Mouse (Mus musculus) thymus, postnatal 10 days (tissue): Measurements from ENCODE around the gene Cys1.
A peak's percentile ranks its signal among the peaks of the same experiment; 100 is the strongest.
"Not testable (repeated sequence)": the region's sequence is repeated elsewhere in the genome, so short reads cannot be mapped to it uniquely, and the experiment has no call there.

ENCODE experiments used
- DNase-seq, 2 experiments: peaks; one replicate each; pipeline ENCODE4 v3.0.0; 2021; ENCODE audit warnings: low spot score in 2 of 2

Cys1 gene

DNA sequence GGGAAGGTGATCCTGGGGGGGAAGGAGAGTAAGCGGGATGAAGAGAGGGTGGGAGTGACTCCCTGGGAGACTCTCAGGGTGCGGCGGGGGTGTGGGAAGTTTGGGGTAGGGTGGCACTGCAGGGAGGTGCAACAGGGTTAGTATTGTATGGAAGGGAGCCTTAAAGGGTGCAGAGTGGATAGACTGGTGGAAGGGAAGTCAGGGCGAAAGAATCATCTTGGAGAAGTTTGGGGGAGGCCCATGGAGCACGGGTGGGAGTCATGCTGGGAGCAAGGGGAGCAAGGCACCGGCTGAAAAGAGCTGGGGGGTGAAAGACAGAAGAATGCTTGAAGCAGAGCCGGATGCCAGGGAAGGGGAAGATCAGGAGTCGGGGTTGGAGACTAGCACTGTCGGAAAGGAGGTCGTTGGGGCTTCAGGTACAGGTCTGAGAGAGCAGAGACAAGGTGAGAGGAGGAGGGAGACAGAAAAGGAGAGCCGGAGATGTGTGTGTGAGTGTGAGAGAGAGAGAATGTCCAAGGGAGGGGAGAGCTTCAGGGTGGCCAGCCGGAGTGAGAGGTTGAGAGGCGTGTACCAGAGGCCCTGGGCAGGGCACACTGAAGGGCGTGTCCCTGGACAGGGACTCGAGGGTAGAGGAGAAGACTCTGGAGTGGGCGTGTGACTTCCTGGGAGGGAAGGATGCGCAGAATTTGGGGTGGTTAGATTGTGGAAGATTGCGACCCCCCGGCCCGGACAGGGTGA is at the start of gene Cys1:
TSS of gene Cys1 (minus strand) at position 528 of the 738 bp plus-strand sequence.
- no peak for DNase-seq

DNA sequence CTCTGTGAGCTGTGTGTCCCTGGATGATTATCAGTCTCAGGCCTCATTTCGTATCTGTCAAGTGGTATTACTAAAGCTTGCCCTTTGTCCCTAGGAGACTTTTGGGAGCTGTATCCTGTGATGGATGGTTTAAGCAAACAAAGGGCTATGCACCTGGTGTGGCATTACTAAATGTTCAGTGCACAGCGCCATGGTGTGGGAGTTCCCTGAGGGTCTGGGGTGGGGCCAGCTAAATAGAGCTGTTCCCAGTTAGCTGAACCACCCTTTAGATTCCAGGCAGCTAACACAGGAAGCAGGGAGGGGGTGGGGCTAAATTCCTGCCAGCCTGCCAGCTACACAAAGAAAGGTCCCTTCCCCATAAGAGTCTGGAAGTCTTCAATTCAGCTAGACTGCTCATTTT is 42.8 kb upstream of the Cys1 start:
- no peak for DNase-seq

DNA sequence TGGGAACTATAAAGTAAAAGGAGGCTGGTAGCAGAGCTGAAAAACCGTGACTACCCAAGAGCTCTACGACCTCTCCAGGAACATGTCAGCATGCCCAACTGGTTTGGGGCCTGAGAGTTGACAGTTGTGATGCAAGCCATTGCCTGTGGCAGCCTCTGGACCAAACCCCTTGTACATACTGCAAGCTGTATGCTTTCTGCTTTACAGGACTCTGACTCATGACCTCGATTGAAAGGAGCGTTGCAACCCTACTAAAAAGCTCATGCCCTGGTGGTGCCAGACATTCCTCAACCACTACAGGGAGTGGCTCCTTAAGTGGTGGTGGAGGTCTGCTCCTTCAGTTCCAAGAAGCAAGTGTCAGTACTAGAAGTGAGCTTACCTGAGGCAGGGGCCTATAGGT is 42.2 kb upstream of the Cys1 start:
- DNase-seq = no peak

DNA sequence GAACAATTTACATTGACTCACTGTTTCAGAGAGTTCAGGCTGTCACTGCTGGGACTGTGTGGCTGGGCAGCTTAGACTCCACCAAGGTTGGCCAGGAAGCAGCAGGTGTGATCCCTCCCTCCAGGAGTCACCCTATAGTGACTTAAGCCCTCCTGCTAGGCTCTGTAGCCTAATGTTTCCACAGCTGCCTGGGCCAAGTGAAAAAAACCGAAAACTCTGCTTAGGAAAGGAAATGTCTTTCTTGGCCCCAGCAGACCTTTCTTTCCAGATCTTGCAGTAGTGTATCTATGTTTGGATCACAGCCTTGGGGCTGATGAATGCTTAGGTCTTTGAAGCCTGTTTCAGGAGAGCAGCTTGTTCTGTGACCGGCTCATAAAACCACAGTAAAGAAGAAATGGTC is 41.8 kb upstream of the Cys1 start:
- no peak for DNase-seq

DNA sequence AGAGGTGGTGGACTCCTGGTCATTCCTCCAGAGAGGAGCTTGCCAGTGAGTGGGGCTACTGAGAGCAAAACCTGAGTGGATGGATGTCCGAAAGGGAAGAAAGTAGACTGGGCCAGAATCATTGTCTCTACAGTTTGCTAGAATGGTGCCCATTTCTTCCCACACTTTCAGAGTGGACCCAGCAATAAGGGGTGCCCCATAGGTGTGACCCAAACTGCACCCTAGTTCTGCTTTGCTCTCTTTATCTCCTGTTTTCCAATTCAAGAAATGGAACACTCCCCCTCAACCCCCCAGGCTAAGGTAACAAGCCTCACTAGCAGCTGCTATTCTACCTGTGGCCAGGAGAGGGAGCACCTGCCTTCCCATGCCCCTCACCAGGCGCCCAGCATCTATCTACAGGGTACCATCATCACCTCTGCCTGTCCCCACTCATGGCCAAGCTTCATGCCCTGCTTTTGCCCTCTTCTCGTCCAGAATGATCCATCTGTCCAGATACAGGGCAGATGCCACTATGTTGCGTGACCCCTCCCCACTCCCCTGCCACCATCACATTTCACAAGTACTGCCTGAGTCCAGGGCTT is 35.2 kb upstream of the Cys1 start:
- peak in 1 of 2 experiments; percentile 39 for DNase-seq

DNA sequence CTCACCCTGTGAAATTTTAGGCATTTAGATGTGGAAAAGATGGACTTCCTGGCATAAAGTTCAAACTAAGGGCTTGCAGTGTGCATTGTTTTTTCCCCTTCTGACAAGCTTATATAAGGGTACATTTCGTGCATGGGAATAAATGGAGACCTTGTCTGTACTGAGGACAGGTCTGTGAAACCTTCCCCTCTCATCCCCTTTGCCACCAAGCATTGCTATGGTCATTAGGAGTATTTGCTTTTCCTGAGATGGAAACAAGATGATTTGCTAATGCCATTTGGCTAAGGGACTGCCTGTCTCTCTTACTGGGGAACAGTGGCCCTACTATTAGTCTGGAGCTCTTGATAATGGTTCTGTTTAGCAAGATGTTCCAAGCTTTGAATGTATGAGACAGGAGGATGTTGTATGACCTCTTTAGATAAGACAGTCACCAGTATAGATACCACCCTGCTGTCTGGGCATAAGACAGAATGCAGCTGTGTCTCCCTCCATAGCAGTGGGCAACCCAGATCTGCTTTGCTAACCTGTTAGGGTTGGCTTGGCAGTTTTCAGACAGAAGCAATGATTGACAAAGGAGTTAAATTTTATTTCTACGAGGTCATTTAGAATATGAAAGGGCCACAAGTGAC is 33.8 kb upstream of the Cys1 start:
- DNase-seq = no peak

DNA sequence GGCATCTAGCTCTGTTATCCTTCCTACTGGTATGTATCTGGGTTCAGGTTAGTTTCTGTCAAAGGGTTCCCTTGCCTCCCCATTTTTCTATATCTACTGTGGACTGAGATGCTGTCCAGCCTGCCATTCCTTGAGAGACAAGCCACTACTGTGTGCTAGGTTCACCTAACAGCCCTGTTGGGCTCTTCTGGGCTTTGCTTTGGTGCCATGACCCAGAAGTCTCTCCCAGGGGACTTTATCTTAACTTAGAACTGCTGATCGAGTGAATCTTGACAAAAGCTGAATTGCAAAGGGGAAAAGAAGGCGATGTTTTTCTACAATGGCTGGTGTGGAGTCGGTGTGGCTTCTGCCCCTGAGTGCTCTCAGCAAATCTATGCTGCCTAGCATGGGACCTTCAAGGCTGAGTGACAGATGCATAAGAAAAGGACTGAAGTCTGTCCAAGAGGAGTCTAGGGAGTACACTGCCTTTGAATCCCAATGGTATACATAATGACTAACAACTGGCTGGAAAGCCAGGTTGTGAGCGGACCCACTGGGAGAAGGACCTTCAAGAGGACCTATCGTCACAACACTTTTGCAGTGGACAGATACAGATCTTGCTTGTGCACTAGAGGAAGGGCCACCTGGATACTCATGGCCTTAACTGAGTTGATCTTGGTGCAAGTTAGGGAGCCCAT is 33.1 kb upstream of the Cys1 start:
- DNase-seq = no peak

DNA sequence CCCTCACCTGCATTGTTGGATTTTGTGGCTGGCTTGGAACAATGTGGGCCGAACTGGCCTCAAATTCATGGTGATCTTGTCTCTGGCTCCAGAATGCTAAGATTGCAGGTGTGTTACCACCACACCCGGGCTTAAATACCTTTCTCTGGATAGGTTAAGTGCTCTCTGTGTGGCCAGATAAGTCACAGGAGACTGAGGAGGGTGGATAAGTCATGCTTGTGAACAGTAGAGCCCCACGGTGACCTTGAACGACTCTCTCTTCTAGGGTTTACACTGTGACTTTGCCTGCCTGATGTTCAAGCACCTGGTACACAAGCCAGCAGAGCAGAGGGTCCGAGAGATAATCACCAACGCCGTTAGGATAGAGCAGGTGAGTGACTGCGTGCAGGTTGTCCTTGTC is 30.8 kb upstream of the Cys1 start:
- DNase-seq = no peak

DNA sequence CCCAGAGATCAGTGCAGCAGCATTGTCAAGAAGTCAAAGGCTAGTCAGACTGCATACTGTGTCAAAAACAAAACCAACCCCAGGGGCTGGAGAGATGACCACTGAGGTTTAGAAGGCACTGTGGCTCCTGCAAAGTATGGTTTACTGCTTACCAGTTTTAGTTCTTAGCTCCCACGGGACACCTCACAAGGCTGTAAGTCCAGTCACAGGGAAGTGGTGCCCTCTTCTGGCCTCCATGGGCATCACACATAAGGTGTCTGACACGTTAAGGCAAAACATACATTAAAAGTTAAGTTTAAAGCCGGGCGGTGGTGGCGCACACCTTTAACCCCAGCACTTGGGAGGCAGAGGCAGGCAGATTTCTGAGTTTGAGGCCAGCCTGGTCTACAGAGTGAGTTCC is 29.1 kb upstream of the Cys1 start:
- DNase-seq = no peak

DNA sequence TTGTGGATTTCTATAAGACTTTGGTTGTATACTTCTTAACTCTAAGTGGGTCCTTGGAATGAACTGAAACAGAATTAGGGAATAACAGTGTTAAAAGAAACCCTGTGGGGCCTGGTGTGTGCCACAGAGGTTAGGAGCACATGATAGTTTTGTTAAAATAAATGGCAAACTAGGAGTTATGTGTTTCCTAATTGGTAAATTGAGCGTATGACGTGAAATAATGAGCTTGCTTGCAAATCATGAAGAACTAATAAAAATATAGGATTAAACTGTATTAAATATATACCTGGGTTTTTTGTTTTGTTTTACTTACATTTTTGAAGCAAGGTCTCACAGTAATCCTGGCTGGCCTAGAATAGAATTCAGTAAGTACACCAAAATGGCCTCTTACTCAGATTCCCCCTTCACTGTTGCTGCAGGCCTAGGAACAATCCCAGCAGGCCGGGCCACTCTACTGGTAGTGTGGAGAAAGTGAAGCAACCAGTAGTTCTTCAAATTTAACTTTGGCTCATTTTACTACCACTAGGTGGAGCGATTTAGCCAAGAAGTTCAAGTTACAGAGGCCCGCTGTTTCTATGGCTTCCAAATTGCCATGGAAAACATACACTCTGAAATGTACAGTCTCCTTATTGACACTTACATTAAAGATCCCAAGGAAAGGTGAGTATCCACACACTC is 28.4 kb upstream of the Cys1 start:
- peak; percentile 27 to 68 for DNase-seq

DNA sequence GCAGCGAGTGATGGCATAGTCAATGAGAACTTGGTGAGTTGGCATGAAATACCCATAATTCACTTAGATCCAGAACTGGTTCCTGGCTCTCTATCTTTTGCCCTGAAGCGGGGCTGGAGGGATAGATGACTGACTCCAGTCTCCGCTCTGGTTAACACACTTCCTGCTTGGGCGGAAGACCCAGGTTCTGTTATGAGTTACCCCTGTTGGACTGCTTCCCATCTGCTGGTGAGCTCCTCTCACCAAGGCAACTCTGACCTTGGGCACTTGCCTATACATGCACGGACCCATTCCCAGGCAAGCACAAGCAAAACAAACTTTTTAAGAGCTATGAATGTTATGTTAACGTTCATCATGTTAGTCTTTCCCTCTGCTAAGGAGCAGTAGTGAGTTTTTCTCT is 27.8 kb upstream of the Cys1 start:
- DNase-seq = peak in 1 of 2 experiments; percentile 25

DNA sequence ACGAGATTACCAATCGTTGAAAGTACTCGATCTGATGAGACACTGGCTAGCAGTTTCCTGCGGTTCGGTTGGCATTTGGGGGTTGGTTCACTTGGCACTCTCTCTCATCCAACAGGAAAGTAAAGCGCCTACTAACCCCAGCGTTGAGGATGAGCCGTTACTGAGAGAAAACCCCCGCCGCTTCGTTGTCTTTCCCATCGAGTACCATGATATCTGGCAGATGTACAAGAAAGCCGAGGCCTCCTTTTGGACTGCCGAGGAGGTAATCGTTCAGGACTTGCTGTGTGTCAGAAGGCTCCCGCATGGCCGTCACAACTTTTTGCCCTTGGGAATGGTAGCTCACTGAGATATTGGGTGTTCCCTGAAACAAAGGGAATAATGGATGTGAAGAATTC is 27.2 kb upstream of the Cys1 start:
- peak in 1 of 2 experiments; percentile 20 for DNase-seq

DNA sequence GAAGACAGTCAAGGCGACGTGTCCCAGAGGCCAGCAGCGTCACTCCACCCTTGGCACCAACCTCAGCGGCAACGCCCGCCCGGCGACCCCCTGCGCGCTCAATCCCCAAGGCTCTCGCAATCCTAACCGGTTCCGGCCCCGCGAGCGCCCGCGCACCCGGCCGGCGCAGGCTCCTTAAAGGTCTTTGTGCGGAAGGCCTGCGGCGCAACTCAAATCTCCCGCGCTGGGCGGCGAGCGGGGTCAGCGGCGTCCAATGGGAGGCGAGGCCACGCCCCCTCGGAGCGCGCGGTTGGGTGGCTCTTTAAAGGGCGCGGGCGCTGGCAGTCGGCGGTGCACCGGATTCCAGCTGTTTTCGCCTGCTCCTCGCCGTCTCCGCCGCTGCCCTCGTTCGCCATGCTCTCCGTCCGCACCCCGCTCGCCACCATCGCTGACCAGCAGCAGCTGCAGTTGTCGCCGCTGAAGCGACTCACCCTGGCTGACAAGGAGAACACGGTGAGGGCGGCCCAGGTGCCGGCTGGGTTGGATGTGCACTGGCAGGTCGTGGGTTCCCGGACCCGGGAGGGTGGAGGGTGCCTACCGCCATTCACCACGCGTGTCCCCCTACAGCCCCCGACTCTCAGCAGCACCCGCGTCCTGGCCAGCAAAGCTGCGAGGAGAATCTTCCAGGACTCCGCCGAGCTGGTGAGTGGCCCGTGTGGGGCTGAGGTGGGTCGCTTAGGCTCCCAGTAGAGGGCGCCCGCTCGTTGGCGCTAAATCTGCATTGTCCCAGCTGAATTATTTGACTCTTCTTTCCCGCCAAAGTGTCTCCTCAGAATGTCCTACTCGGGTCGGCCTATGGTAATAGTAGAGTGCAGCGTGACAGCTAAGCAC is 26.6 kb upstream of the Cys1 start, which contains the start of gene Rrm2:
TSS of gene Rrm2 (plus strand) at position 288 of the 870 bp plus-strand sequence.
- peak; percentile 93 to 98 for DNase-seq

DNA sequence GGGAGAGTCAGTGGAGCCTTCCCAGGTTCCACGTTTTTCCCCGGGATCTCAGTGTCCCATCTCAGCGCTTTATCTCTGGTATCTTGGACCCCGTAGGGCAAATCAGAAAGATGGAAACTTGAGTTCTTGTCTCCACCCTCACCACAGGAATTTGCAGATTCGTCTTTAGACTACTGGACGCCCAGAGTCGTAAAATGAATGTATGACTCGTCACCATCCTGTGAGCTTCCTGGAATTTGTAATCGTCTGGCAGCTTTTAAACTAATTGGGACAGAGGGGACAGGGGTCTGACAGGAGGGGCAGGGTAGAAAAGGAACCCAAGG is 25.8 kb upstream of the Cys1 start:
- no peak for DNase-seq

DNA sequence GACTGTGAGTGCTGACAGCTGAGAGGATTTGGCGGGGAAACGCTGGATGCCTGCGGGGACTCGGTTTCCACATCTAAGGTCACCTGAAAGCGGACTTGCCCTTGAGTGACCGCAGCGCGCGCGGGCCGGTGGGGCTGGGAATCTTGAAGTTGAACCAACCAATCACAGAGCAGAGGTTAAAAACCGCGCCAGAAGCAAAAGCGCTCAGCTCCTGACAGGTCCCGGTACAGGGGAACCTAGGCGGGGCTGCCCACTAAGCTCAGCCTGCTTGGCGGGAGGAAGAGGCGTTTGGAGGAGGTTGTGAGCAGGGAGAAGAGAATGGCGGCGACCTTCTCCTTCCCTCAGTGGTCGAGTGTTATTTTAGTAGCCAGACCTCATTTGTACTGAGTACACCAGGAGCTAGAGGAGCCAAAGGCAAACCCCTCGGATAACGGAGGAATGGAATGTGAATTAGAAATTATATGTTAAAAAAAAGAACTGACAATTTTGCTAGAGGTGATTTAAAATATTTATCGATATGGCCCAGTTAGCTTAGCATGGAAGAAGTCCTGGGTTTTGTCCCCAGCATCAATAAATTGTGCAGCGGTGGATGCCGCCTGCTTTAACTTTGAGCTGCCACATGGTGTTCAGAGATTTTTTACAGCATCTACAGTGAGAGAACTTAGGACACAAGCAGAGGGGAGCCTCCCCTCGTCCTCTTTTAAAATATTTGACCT is 25.3 kb upstream of the Cys1 start:
- DNase-seq = peak; percentile 59 to 70

DNA sequence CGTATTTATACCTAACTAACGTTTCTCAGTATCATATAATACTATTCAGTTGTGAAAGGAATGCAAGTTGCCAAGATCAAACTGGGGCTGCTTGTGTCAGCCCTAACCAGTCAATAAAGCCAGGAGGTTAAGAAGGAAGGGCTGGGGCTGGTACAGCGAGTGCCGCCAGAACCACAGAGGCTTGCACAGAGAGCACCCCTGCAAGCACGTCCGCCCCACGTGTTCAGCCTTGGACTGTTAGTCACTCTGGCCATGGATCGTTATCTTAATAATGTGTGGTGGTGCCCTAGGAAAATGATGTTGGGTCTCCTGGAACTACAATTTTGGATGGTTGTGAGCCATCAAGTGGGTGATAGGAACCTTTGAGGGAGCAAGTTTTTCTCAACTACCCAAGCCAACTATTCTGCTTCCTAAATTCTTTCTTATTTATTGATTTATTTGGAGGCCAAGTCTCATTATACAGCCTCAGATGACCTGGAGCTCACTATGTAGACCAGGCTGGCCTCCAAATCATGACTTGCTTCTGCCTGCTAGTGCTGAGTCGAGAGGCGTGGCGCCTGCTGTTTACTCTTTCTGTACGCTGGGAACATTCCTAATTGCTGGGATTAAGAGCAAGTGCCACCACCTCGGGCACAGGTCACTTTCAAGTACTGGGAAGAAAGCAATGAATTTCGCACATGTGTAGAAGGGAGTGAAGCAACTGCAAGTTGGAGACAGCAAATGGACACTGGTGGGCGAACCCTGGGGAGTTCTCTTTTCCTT is 24.1 kb upstream of the Cys1 start:
- no peak for DNase-seq

DNA sequence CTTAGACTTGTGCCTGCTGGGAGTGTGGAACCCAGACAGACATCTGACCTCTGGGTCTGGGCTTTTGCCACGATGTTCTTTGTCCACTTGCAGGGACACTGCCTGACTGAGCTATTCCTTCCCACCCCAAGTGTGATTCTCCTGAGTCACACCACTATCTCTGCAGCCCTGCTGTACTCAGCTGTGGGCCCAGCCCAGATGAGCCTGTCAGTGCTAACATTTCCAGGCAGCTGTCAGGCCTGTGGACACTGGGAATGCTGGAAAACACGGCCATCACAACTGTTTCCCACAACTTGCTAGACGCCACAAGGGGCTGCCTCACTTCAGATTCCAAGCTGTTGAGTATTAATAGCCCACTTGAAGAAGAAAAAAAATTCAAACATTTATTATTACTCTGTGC is 21.4 kb upstream of the Cys1 start:
- no peak for DNase-seq

DNA sequence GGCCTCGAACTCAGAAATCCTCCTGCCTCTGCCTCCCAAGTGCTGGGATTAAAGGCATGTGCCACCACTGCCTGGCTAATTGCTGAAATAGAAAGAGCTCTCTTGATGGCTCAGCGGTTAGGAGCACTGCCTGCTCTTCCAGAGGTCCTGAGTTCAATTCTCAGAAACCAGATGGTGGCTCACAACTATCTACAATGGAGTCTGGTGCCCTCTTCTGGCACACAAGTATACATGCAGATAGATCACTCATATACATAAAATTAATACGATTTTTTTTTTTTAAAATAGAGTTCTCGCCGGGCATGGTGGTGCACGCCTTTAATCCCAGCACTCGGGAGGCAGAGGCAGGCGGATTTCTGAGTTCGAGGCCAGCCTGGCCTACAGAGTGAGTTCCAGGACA is 20.0 kb upstream of the Cys1 start:
- not testable (repeated sequence) for DNase-seq

DNA sequence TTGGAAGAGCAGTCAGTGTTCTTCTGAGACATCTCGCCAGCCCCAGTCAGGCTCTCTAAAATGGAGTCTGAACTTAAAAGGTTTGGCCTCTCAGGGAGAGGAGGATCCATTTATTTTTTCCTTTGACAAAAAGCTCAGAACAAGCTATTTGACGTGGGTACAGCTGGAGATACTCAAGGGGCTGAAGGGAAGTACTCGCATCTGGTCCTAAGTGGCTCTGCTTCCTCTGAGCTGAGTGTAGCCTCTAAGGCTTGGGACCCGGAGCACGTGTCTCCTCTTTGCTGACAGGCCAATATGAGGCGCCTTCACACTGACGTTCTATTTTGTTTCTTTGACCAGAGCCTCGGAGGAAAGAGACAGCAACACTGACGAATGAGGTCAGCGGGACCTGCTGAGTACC is 18.0 kb upstream of the Cys1 start:
- no peak for DNase-seq

DNA sequence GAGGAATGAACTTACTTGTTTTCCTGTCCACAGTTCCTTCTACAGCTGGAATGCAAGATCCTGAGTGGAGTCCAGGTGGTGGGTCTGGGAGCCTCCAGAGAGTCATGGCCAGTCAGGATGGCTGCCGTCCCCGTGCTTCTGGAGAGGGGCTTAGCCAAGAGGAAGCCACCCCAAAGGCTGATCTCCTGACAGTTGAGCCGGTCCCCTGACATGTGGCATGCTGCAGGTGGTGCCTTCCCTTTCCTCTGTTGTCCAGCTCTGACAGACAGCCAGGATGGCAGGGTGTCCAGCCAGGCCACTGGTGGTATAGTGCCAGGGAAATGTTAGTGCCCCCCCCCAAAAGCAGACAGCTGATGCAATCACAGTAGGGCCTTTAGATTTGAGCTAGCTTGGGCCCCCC is 16.9 kb upstream of the Cys1 start:
- no peak for DNase-seq
